Mouse (Mus musculus) G1E (cell line): ENCODE data around the gene Gm12830. TPM values are rescaled to one million over a fixed set of nuclear protein-coding genes. Genes with fewer than 3 reads are reported as not detected.
A peak's percentile ranks its signal among the peaks of the same experiment; 100 is the strongest.

Experiments
- ATAC-seq: 2 replicates; pipeline ENCODE4 v1.8.0; 2016; ENCODE audit warnings: mild to moderate bottlenecking; ENCODE audit not compliant: insufficient number of reproducible peaks, poor library complexity, low FRiP score, severe bottlenecking; ENCODE audit errors: extremely low read depth
- DNase-seq: peaks from one replicate; pipeline ENCODE4 v3.0.0; 2012; ENCODE audit warnings: low spot score
- H3K27me3 ChIP-seq: 2 replicates; pipeline ENCODE4 v1.6.1; 2012; ENCODE audit warnings: mild to moderate bottlenecking, low read length, inconsistent platforms; ENCODE audit not compliant: insufficient read depth
- H3K36me3 ChIP-seq: replicated peaks from 2 replicates; pipeline ENCODE3; 2012; ENCODE audit warnings: mild to moderate bottlenecking, inconsistent platforms
- H3K4me1 ChIP-seq: 2 replicates; pipeline ENCODE4 v1.6.1; 2012; ENCODE audit warnings: low read depth, low read length, inconsistent platforms, mixed read lengths; ENCODE audit not compliant: insufficient read depth
- H3K4me3 ChIP-seq: 2 replicates; pipeline ENCODE4 v1.5.1; 2012; ENCODE audit warnings: low read depth, mild to moderate bottlenecking, inconsistent platforms, low read length, moderate library complexity, mixed read lengths
- H3K9me3 ChIP-seq: replicated peaks from 2 replicates; pipeline ENCODE4 v1.6.1; 2012; ENCODE audit warnings: inconsistent platforms
- CTCF ChIP-seq: IDR thresholded peaks from 2 replicates; pipeline ENCODE4 v1.5.1; 2012; ENCODE audit warnings: low read depth, low read length, inconsistent platforms, mixed read lengths
- GATA1 ChIP-seq: IDR thresholded peaks from 2 replicates; pipeline ENCODE4 v1.6.1; 2012; ENCODE audit warnings: borderline replicate concordance, low read length, inconsistent platforms, mixed read lengths
- GATA2 ChIP-seq: IDR thresholded peaks from 2 replicates; pipeline ENCODE4 v1.6.1; 2012; ENCODE audit warnings: low read depth, low read length, inconsistent platforms, borderline replicate concordance
- POLR2AphosphoS5 ChIP-seq: IDR thresholded peaks from 2 replicates; pipeline ENCODE4 v1.6.1; 2012; ENCODE audit warnings: low read depth, low read length, inconsistent platforms; ENCODE audit not compliant: insufficient replicate concordance
- TAL1 ChIP-seq: conservative IDR thresholded peaks from 2 replicates; pipeline ENCODE4 v1.6.1; 2012; ENCODE audit warnings: low read depth, low read length, inconsistent platforms, mixed read lengths
- polyA plus RNA-seq: library from polyadenylated mRNA; stranded (reverse); fragments of >175 nt; gene quantifications from 2 replicates; pipeline ENCODE4 v1.2.3, GENCODE M21; 2012
- total RNA-seq, 2 experiments: library from RNA; stranded (forward) in 1 of 2; stranded (reverse) in 1 of 2; fragments of 200-1000 nt in 1 of 2; fragments of >200 nt in 1 of 2; fragmentation: Nextera tagmentation in 1 of 2; gene quantifications; 2 replicates each; pipeline ENCODE4 v1.2.3; 2014 to 2017

Gm12830 gene
- total and polyA plus RNA-seq, 3 experiments: 0.05 TPM; not detected in 2

- Histone ChIP-seq H3K4me3 (no peak overlapping the region), H3K4me1 (no peaks in the 10 kb centered on the region), H3K36me3 (no peaks in the 10 kb centered on the region), H3K9me3 (peaks cover 20% of the 10 kb centered on the region), H3K27me3 (no peaks in the 10 kb centered on the region)
- no peak for TF ChIP-seq POLR2AphosphoS5
- no peak for TF ChIP-seq TAL1
- TF ChIP-seq GATA1: no peak
- TF ChIP-seq CTCF: no peak
- TF ChIP-seq GATA2: no peak
- DNase-seq: no peak
- no peak for ATAC-seq
Observed at GRCm38 (mm10) chr4:114779758-114780546, 41.6 kb upstream of the Gm12830 start.

GRCm38 (mm10) chr4:114782851-114783250 is 38.7 kb upstream of the Gm12830 start:
- H3K36me3 ChIP-seq: no peaks in the 10 kb centered on the region
- no peak overlapping the region for H3K4me3 ChIP-seq
- ATAC-seq (no peak), DNase-seq (no peak)
- H3K27me3 ChIP-seq: no peaks in the 10 kb centered on the region
- no peaks in the 10 kb centered on the region for H3K4me1 ChIP-seq
- no peak for TF ChIP-seq GATA2
- no peak for TF ChIP-seq POLR2AphosphoS5
- TF ChIP-seq TAL1: no peak
- TF ChIP-seq CTCF: no peak
- TF ChIP-seq GATA1: no peak
- peaks cover 22% of the 10 kb centered on the region for H3K9me3 ChIP-seq

DNA sequence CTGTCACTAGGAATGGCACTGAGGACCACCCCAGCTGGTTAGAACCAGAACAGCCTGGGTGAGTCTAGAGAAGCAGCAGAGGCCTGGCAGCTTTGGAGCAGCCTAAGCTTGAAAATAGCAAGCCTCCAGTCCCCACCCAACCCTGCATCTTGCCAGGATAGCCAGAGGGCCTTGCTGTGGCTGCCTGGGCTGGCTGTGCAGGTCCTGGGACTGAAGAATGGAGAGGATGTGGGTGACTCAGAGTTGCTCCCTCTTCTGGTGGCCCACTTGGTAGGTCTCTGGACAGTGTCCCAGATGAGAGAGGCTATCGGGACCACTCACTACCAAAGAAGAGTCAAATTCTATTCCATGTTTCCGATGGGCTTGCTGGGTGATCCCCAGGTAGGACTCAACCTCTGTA is 36.8 kb upstream of the Gm12830 start:
- Histone ChIP-seq H3K27me3 (no peaks in the 10 kb centered on the region), H3K4me3 (no peak overlapping the region), H3K4me1 (no peaks in the 10 kb centered on the region), H3K36me3 (no peaks in the 10 kb centered on the region), H3K9me3 (peaks cover 22% of the 10 kb centered on the region)
- no peak for DNase-seq
- TF ChIP-seq CTCF: no peak
- no peak for TF ChIP-seq GATA2
- no peak for TF ChIP-seq TAL1
- TF ChIP-seq POLR2AphosphoS5: no peak
- no peak for TF ChIP-seq GATA1
- ATAC-seq: no peak

- no peak for ATAC-seq
- Histone ChIP-seq H3K4me3 (no peak overlapping the region), H3K4me1 (no peaks in the 10 kb centered on the region), H3K27me3 (no peaks in the 10 kb centered on the region), H3K36me3 (no peaks in the 10 kb centered on the region), H3K9me3 (peaks cover 9% of the 10 kb centered on the region)
- TF ChIP-seq TAL1 (no peak), GATA2 (no peak), GATA1 (no peak), POLR2AphosphoS5 (no peak), CTCF (no peak)
- no peak for DNase-seq
Observed at GRCm38 (mm10) chr4:114788856-114789255, 32.7 kb upstream of the Gm12830 start.

DNA sequence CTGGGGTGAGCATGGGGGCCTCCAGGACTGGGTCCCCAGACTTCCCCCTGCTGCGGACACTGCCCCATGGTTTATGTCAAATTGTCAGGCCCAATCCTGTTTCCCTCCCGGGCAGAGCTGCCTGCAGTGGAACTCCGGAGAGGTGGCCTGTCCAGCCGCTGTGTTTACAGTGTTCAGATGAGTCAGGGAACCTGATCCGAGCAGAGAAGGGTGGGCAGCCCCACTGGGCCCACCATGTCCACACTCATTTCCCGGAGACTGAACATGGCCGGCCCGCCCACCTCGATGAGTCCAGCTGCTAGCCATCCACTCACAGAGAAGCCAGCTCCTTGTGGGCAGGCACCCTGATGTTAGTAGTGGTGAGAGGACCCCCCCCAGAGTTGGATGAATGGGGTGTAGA is 29.9 kb upstream of the Gm12830 start:
- TF ChIP-seq CTCF: no peak
- no peak for TF ChIP-seq TAL1
- no peak for TF ChIP-seq POLR2AphosphoS5
- no peak for TF ChIP-seq GATA2
- no peak for TF ChIP-seq GATA1
- no peak for DNase-seq
- H3K36me3 ChIP-seq: no peaks in the 10 kb centered on the region
- H3K4me1 ChIP-seq: no peaks in the 10 kb centered on the region
- no peaks in the 10 kb centered on the region for H3K27me3 ChIP-seq
- H3K4me3 ChIP-seq: no peak overlapping the region
- H3K9me3 ChIP-seq: 0 out of 2 replicates have a peak, but pooled peaks cover 5% of the 10 kb centered on the region
- ATAC-seq: no peak

- H3K4me3 ChIP-seq: no peak overlapping the region
- H3K9me3 ChIP-seq: 0 out of 2 replicates have a peak, but pooled peaks cover 9% of the 10 kb centered on the region
- no peaks in the 10 kb centered on the region for H3K27me3 ChIP-seq
- H3K36me3 ChIP-seq: no peaks in the 10 kb centered on the region
- no peak for DNase-seq
- H3K4me1 ChIP-seq: no peaks in the 10 kb centered on the region
- ATAC-seq: no peak
- TF ChIP-seq CTCF (peak; percentile 42; the same call in 1 of the 2 replicates), POLR2AphosphoS5 (no peak)
Observed at GRCm38 (mm10) chr4:114793836-114794235, 27.7 kb upstream of the Gm12830 start.
